Comparison of ENCODE assay signal across 8 mouse cellular contexts in the genomic region with DNA sequence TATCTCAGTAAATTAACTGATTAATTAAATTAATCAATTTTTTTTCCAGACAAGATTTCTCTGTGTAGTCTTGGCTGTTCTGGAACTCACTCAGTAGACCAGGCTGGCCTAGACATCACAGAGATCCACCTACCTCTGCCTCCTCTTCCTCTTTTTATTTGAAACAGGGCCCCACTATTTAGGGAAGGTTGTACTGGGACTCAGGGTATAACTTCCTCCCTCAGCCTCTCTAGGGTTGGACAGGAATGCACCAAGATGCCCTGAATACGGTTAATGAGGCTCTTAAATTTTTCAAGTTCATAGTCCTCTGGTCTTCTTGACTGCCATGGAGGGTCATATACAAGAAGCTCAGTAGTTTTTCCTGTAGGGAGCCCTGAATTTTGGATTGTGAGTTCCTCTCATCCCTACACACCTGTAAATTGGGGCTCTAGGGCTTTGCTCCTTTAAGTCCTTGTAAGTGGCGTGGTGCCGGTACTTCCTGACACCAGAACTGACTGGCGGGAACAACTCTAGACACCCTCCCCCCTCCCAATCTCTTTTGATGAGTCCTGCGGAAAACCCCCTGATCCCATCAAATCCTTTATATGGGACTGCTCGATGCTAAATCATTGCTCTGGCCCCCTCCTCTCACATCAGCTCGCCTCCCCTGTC. TPM values are rescaled to one million over a fixed set of nuclear protein-coding genes. Genes with fewer than 3 reads are reported as not detected.
DNase-seq lines count a peak whose midpoint lies in the region; ATAC-seq and TF ChIP-seq lines count a peak whose summit lies in the region.

No protein-coding gene starts in this region.

- no peak for DNase-seq in left cerebral cortex, adult 2 months (ENCODE audit: extremely low spot score in 1 of 2, low spot score in 2 of 2)
- no peak for DNase-seq in left cerebral cortex, postnatal 25 days (ENCODE audit: low spot score in 2 of 2)
- DNase-seq in embryonic facial prominence, embryonic 10.5 days (ENCODE audit: low spot score): no peak
- peak; percentile 8 for DNase-seq in hindbrain, postnatal 0 days (ENCODE audit: low spot score)
- DNase-seq in midbrain, embryonic 14.5 days: no peak
- no peak for DNase-seq in cerebellum, adult 11 months
- DNase-seq in adrenal gland, adult 8-10 months: no peak

- H3K9me3 ChIP-seq in embryonic facial prominence, embryonic 10.5 days: no peaks in the 10 kb centered on the region
- H3K9me3 ChIP-seq in hindbrain, postnatal 0 days (ENCODE audit: low read length): no peaks in the 10 kb centered on the region
- 0 out of 2 replicates have a peak, but pooled peaks cover 3% of the 10 kb centered on the region for H3K9me3 ChIP-seq in midbrain, embryonic 14.5 days (ENCODE audit: control insufficient read depth, low read length)

- H3K27ac ChIP-seq in left cerebral cortex, adult 2 months: peak overlapping the region; percentile 90
- peak overlapping the region; percentile 97 for H3K27ac ChIP-seq in embryonic facial prominence, embryonic 10.5 days (replicated peaks)
- peak overlapping the region; percentile 87; the same call in 1 of the 2 replicates for H3K27ac ChIP-seq in hindbrain, postnatal 0 days
- H3K27ac ChIP-seq in midbrain, embryonic 14.5 days (replicated peaks; ENCODE audit: low read depth, low read length): peak overlapping the region; percentile 76

- intact Hi-C loops in left cerebral cortex, adult 2 months (cut with DNase I): no loop called here
- intact Hi-C loops in left cerebral cortex, postnatal 25 days (cut with DNase I): no loop called here

- WGBS in embryonic facial prominence, embryonic 10.5 days: 2% methylated on average over 7 of the region's 7 CpGs
- WGBS in hindbrain, postnatal 0 days: 4% methylated on average over 7 of the region's 7 CpGs
- 4% methylated on average over 7 of the region's 7 CpGs for WGBS in midbrain, embryonic 14.5 days

- H3K9ac ChIP-seq in hindbrain, postnatal 0 days (replicated peaks; ENCODE audit: low read length): peak overlapping the region; percentile 88
- H3K9ac ChIP-seq in midbrain, embryonic 14.5 days (replicated peaks; ENCODE audit: low read length): peak overlapping the region; percentile 86

- peak overlapping the region; percentile 67 for H3K4me2 ChIP-seq in hindbrain, postnatal 0 days (ENCODE audit: low read depth, low read length)
- peak overlapping the region; percentile 82 for H3K4me2 ChIP-seq in midbrain, embryonic 14.5 days (ENCODE audit: low read length)

- no peak; the same call in none of the 2 replicates for ATAC-seq in hindbrain, postnatal 0 days
- ATAC-seq in midbrain, embryonic 14.5 days (ENCODE audit: low FRiP score, low TSS enrichment): peak; percentile 33
- no peak for ATAC-seq in erythroid progenitor cell, adult 5-6 weeks (replicated peaks; ENCODE audit: low FRiP score, poor library complexity, severe bottlenecking)

- no peaks in the 10 kb centered on the region for H3K27me3 ChIP-seq in embryonic facial prominence, embryonic 10.5 days (replicated peaks; ENCODE audit: low read depth, poor library complexity, severe bottlenecking)
- H3K27me3 ChIP-seq in hindbrain, postnatal 0 days (ENCODE audit: insufficient read depth, low read length): no peaks in the 10 kb centered on the region
- no peaks in the 10 kb centered on the region for H3K27me3 ChIP-seq in midbrain, embryonic 14.5 days (ENCODE audit: control insufficient read depth, insufficient read depth, low read length)

- peak overlapping the region; percentile 93 for H3K4me3 ChIP-seq in left cerebral cortex, adult 2 months
- H3K4me3 ChIP-seq in embryonic facial prominence, embryonic 10.5 days: peak overlapping the region; percentile 93
- peak overlapping the region; percentile 81 for H3K4me3 ChIP-seq in hindbrain, postnatal 0 days (ENCODE audit: low read length)
- H3K4me3 ChIP-seq in midbrain, embryonic 14.5 days (replicated peaks; ENCODE audit: low read depth, low read length): peak overlapping the region; percentile 86

- H3K4me1 ChIP-seq in embryonic facial prominence, embryonic 10.5 days: peaks cover 23% of the 10 kb centered on the region
- peaks cover 9% of the 10 kb centered on the region; the same call in 1 of the 2 replicates for H3K4me1 ChIP-seq in hindbrain, postnatal 0 days (ENCODE audit: insufficient read depth, low read length)
- peaks cover 16% of the 10 kb centered on the region for H3K4me1 ChIP-seq in midbrain, embryonic 14.5 days (ENCODE audit: control insufficient read depth, insufficient read depth, low read length)

- TF ChIP-seq CTCF in left cerebral cortex, adult 2 months (IDR thresholded peaks at IDR 0.05): no peak
- TF ChIP-seq CTCF in hindbrain, postnatal 0 days (IDR thresholded peaks at IDR 0.05; ENCODE audit: low read depth): no peak

- H3K36me3 ChIP-seq in embryonic facial prominence, embryonic 10.5 days (replicated peaks): peaks cover 26% of the 10 kb centered on the region
- H3K36me3 ChIP-seq in hindbrain, postnatal 0 days (ENCODE audit: insufficient read depth, low read length): no peaks in the 10 kb centered on the region
- H3K36me3 ChIP-seq in midbrain, embryonic 14.5 days (ENCODE audit: control insufficient read depth, insufficient read depth, low read length): no peaks in the 10 kb centered on the region

RNA-seq across cellular contexts. Expression of a gene that starts 0.7 kb away (rescaled TPM):
- 10 to 100 TPM; 95.2 to 95.6 TPM for total RNA-seq in left cerebral cortex, adult 2 months (2021)
- 10 to 100 TPM; 92.5 to 95.3 TPM for total RNA-seq in left cerebral cortex, postnatal 25 days (2021)
- polyA plus RNA-seq in embryonic facial prominence, embryonic 10.5 days (2016; fragmentation: Nextera tagmentation; extraction: Ambion mirVana): 50.9 and 52.2 TPM in 2 replicates
- total RNA-seq in hindbrain, postnatal 0 days (2014; rRNA removed): 89.3 and 91.2 TPM in 2 replicates
- polyA plus RNA-seq in hindbrain, postnatal 0 days (2015; fragmentation: Nextera tagmentation; extraction: Ambion mirVana): 41.7 and 44.2 TPM in 2 replicates
- polyA plus RNA-seq in midbrain, embryonic 14.5 days (2014; fragmentation: Nextera tagmentation; extraction: Ambion mirVana): 26.8 and 37.8 TPM in 2 replicates
- 5.4 and 10.5 TPM in 2 replicates for total RNA-seq in erythroid progenitor cell, adult 5-6 weeks (2015; ENCODE audit: low replicate concordance)
- 2.0 and 2.4 TPM in 2 replicates for total RNA-seq in erythroid progenitor cell, adult 5-6 weeks (2017; ENCODE audit: low replicate concordance)
- total RNA-seq in adrenal gland, adult 8-10 months (2022): 10 to 100 TPM; 27.8 to 35.6 (median 31.6) TPM

RNA-seq across cellular contexts. Expression of a gene that starts 6.8 kb away (rescaled TPM):
- total RNA-seq in left cerebral cortex, adult 2 months (2021): 10 to 100 TPM; 12.2 to 12.7 TPM
- 10 to 100 TPM; 11.4 to 15.2 TPM for total RNA-seq in left cerebral cortex, postnatal 25 days (2021)
- polyA plus RNA-seq in embryonic facial prominence, embryonic 10.5 days (2016; fragmentation: Nextera tagmentation; extraction: Ambion mirVana): 24.1 and 24.2 TPM in 2 replicates
- total RNA-seq in hindbrain, postnatal 0 days (2014; rRNA removed): 15.8 and 27.5 TPM in 2 replicates
- polyA plus RNA-seq in hindbrain, postnatal 0 days (2015; fragmentation: Nextera tagmentation; extraction: Ambion mirVana): 8.0 and 9.8 TPM in 2 replicates
- polyA plus RNA-seq in midbrain, embryonic 14.5 days (2014; fragmentation: Nextera tagmentation; extraction: Ambion mirVana): 8.5 and 9.8 TPM in 2 replicates
- 3.2 and 5.0 TPM in 2 replicates for total RNA-seq in erythroid progenitor cell, adult 5-6 weeks (2015; ENCODE audit: low replicate concordance)
- 3.6 and 15.9 TPM in 2 replicates for total RNA-seq in erythroid progenitor cell, adult 5-6 weeks (2017; ENCODE audit: low replicate concordance)
- total RNA-seq in adrenal gland, adult 8-10 months (2022): 10 to 100 TPM; 19.1 to 22.1 (median 19.9) TPM

RNA-seq across cellular contexts. Expression of a gene that starts 34.9 kb away (rescaled TPM):
- total RNA-seq in left cerebral cortex, adult 2 months (2021): 10 to 100 TPM; 43.7 to 48.0 TPM
- total RNA-seq in left cerebral cortex, postnatal 25 days (2021): 10 to 100 TPM; 43.0 to 52.1 TPM
- 51.2 and 60.1 TPM in 2 replicates for polyA plus RNA-seq in embryonic facial prominence, embryonic 10.5 days (2016; fragmentation: Nextera tagmentation; extraction: Ambion mirVana)
- total RNA-seq in hindbrain, postnatal 0 days (2014; rRNA removed): 124 and 125 TPM in 2 replicates
- polyA plus RNA-seq in hindbrain, postnatal 0 days (2015; fragmentation: Nextera tagmentation; extraction: Ambion mirVana): 77.3 and 77.6 TPM in 2 replicates
- polyA plus RNA-seq in midbrain, embryonic 14.5 days (2014; fragmentation: Nextera tagmentation; extraction: Ambion mirVana): 63.6 and 71.3 TPM in 2 replicates
- total RNA-seq in erythroid progenitor cell, adult 5-6 weeks (2015; ENCODE audit: low replicate concordance): 6.5 and 13.4 TPM in 2 replicates
- total RNA-seq in erythroid progenitor cell, adult 5-6 weeks (2017; ENCODE audit: low replicate concordance): 1.2 and 7.1 TPM in 2 replicates
- 10 to 100 TPM; 44.9 to 73.7 (median 53.8) TPM for total RNA-seq in adrenal gland, adult 8-10 months (2022)

RNA-seq across cellular contexts. Expression of a gene that starts 50.7 kb away (rescaled TPM):
- 100 to 1,000 TPM; 846 to 851 TPM for total RNA-seq in left cerebral cortex, adult 2 months (2021)
- total RNA-seq in left cerebral cortex, postnatal 25 days (2021): 100 to 1,000 TPM; 810 to 811 TPM
- 957 and 988 TPM in 2 replicates for polyA plus RNA-seq in embryonic facial prominence, embryonic 10.5 days (2016; fragmentation: Nextera tagmentation; extraction: Ambion mirVana)
- total RNA-seq in hindbrain, postnatal 0 days (2014; rRNA removed): 911 and 1,042 TPM in 2 replicates
- 1,155 and 1,219 TPM in 2 replicates for polyA plus RNA-seq in hindbrain, postnatal 0 days (2015; fragmentation: Nextera tagmentation; extraction: Ambion mirVana)
- polyA plus RNA-seq in midbrain, embryonic 14.5 days (2014; fragmentation: Nextera tagmentation; extraction: Ambion mirVana): 1,251 and 1,332 TPM in 2 replicates
- total RNA-seq in erythroid progenitor cell, adult 5-6 weeks (2015; ENCODE audit: low replicate concordance): 158 and 186 TPM in 2 replicates
- total RNA-seq in erythroid progenitor cell, adult 5-6 weeks (2017; ENCODE audit: low replicate concordance): 215 and 222 TPM in 2 replicates
- total RNA-seq in adrenal gland, adult 8-10 months (2022): 1,000 to 10,000 TPM; 1,164 to 1,564 (median 1,502) TPM

RNA-seq across cellular contexts. Expression of a gene that starts 51.6 kb away (rescaled TPM):
- total RNA-seq in left cerebral cortex, adult 2 months (2021): under 1 TPM; 0.28 to 0.48 TPM
- under 1 TPM in 1 of 2 experiments, not detected in 1; 0.46 TPM for total RNA-seq in left cerebral cortex, postnatal 25 days (2021)
- 0.53 and 0.60 TPM in 2 replicates for polyA plus RNA-seq in embryonic facial prominence, embryonic 10.5 days (2016; fragmentation: Nextera tagmentation; extraction: Ambion mirVana)
- total RNA-seq in hindbrain, postnatal 0 days (2014; rRNA removed): 1.3 TPM in 1 of 2 replicates, not detected in the other
- polyA plus RNA-seq in hindbrain, postnatal 0 days (2015; fragmentation: Nextera tagmentation; extraction: Ambion mirVana): 0.48 and 0.66 TPM in 2 replicates
- 0.42 and 0.58 TPM in 2 replicates for polyA plus RNA-seq in midbrain, embryonic 14.5 days (2014; fragmentation: Nextera tagmentation; extraction: Ambion mirVana)
- total RNA-seq in erythroid progenitor cell, adult 5-6 weeks (2015; ENCODE audit: low replicate concordance): not detected in 2 replicates
- total RNA-seq in erythroid progenitor cell, adult 5-6 weeks (2017; ENCODE audit: low replicate concordance): not detected in 2 replicates
- total RNA-seq in adrenal gland, adult 8-10 months (2022): under 1 TPM in 3 of 4 experiments, not detected in 1; 0.41 to 0.48 (median 0.45) TPM
